Mouse (Mus musculus) neural tube, embryonic 11.5 days (tissue): ENCODE results near the gene Rab6a. TPM values are rescaled to one million over a fixed set of nuclear protein-coding genes. Genes with fewer than 3 reads are reported as not detected.

Experiments used
- ATAC-seq: fragments of 200-750 bp; cut with Nextera tagmentation; 2 replicates; pipeline ENCODE4 v1.8.0; 2017; ENCODE audit warnings: moderate number of reproducible peaks, mild to moderate bottlenecking, moderate TSS enrichment, moderate library complexity; ENCODE audit not compliant: insufficient read depth, low FRiP score, low TSS enrichment
- DNase-seq: peaks from one replicate; pipeline ENCODE4 v3.0.0-alpha.2; 2015; ENCODE audit warnings: low spot score
- H3K27ac ChIP-seq: fragments of 300-500 bp; sonication (generic); 2 replicates; pipeline ENCODE4 v1.5.1; 2014; ENCODE audit warnings: low read depth, mild to moderate bottlenecking, low read length
- H3K27me3 ChIP-seq: fragments of 300-500 bp; sonication (generic); 2 replicates; pipeline ENCODE4 v1.6.1; 2014; ENCODE audit warnings: mild to moderate bottlenecking, low read length, mixed read lengths; ENCODE audit not compliant: control insufficient read depth, insufficient read depth
- H3K36me3 ChIP-seq: fragments of 300-500 bp; sonication (generic); 2 replicates; pipeline ENCODE4 v1.6.1; 2014; ENCODE audit warnings: mild to moderate bottlenecking, low read length, moderate library complexity, mixed read lengths; ENCODE audit not compliant: control insufficient read depth, insufficient read depth
- H3K4me1 ChIP-seq: fragments of 300-500 bp; sonication (generic); 2 replicates; pipeline ENCODE4 v1.6.1; 2014; ENCODE audit warnings: low read length, mixed read lengths; ENCODE audit not compliant: control insufficient read depth, insufficient read depth
- H3K4me2 ChIP-seq: fragments of 300-500 bp; sonication (generic); 2 replicates; pipeline ENCODE4 v1.6.1; 2014; ENCODE audit warnings: low read depth, mild to moderate bottlenecking, moderate library complexity
- H3K4me3 ChIP-seq: fragments of 300-500 bp; sonication (generic); 2 replicates; pipeline ENCODE4 v1.5.1; 2014; ENCODE audit warnings: low read depth, low read length
- H3K9ac ChIP-seq: fragments of 300-500 bp; sonication (generic); 2 replicates; pipeline ENCODE4 v1.6.1; 2014; ENCODE audit warnings: mild to moderate bottlenecking, low read length
- H3K9me3 ChIP-seq: fragments of 300-500 bp; sonication (generic); 2 replicates; pipeline ENCODE4 v1.6.1; 2016; ENCODE audit warnings: low read length; ENCODE audit not compliant: control insufficient read depth
- WGBS: fragments of 180-500 bp; shearing (Covaris S2); extraction: QIAGEN DNeasy Blood & Tissue Kit; methylation state at CpG from one replicate; pipeline ENCODE4 v1.1.7; 2014; 5-methylcytosine and 5-hydroxymethylcytosine counted together
- polyA plus RNA-seq: library from polyadenylated mRNA; unstranded; fragments of >200 nt; fragmentation: Nextera tagmentation; extraction: Ambion mirVana; gene quantifications from 2 replicates; pipeline ENCODE4 v1.2.1, GENCODE M21; 2014

The Rab6a gene
- polyA plus RNA-seq, 1 experiment from 2014 or later, result 200 TPM

DNA sequence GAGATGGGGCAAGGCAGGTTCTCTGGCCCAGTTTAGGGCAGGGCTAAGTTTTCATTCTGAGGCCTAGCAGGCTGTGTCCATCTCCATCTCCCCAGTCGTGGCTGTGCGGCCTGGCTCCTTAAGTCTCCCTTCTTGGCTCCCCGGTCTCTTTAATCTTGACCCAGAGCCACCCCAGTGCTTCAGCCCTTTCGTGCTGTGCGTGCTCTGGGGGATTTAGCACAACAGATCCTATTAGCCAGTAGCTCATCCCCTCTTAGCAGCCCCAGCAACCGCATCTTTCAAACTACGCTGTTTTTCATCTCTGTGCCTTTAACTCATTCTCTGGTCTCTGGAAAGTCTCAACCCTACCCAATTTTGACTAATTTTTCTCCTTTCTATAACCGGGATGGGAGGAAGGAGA, 55.0 kb downstream of the Rab6a start, which contains the start of gene Plekhb1:
Gene Plekhb1, minus strand, starts transcription at position 184 of the 400 bp plus-strand sequence.
- Histone ChIP-seq H3K4me1 (peaks cover 7% of the 10 kb centered on the region), H3K9me3 (no peaks in the 10 kb centered on the region), H3K4me2 (no peak within 1 kb of the TSS; the same call in 1 of the 2 replicates), H3K27ac (no peak within 1 kb of the TSS), H3K27me3 (no peaks in the 10 kb centered on the region), H3K36me3 (no peaks in the 10 kb centered on the region), H3K9ac (no peak within 1 kb of the TSS), H3K4me3 (no peak within 1 kb of the TSS)
- WGBS, result 79% methylated on average over 8 of the region's 8 CpGs
- DNase-seq, result no peak
- ATAC-seq, result no peak

DNA sequence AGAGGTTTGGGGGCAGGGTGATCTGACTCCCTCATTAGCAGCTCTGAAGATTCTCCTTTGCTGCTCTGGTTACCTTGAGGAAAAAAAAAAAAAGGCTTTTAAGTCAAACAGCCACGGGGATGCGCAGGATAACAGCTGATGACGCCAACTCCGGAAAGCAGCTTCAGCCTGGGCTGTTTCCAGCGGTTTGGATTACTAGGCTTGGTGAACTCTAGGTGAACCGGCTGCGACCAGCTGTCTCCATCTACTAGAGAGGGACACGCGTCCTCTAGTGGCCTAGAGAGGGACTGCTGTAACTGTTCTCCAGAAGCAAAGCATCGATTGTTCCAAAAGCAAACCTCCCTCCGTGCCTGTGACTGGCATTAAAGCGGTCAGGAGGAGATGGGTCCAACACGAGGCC, 56.0 kb downstream of the Rab6a start:
- WGBS, result 2% methylated on average over 13 of the region's 13 CpGs
- ATAC-seq (peak; percentile 76), DNase-seq (peak; percentile 93)
- Histone ChIP-seq H3K9me3 (no peaks in the 10 kb centered on the region), H3K9ac (0 out of 2 replicates have a peak overlapping the region, but pooled peaks have one; percentile 26), H3K27me3 (no peaks in the 10 kb centered on the region), H3K4me3 (no peak overlapping the region), H3K4me1 (peaks cover 7% of the 10 kb centered on the region), H3K27ac (no peak overlapping the region), H3K36me3 (no peaks in the 10 kb centered on the region), H3K4me2 (no peak overlapping the region; the same call in 1 of the 2 replicates)

GRCm38 (mm10) chr7:100663729-100664304, 56.6 kb downstream of the Rab6a start:
- 77% methylated on average over 11 of the region's 11 CpGs for WGBS
- Histone ChIP-seq H3K27ac (no peak overlapping the region), H3K9me3 (no peaks in the 10 kb centered on the region), H3K4me2 (no peak overlapping the region), H3K9ac (0 out of 2 replicates have a peak overlapping the region, but pooled peaks have one; percentile 26), H3K4me1 (peaks cover 7% of the 10 kb centered on the region), H3K27me3 (no peaks in the 10 kb centered on the region), H3K4me3 (no peak overlapping the region), H3K36me3 (no peaks in the 10 kb centered on the region)
- no peak for DNase-seq
- no peak for ATAC-seq

DNA sequence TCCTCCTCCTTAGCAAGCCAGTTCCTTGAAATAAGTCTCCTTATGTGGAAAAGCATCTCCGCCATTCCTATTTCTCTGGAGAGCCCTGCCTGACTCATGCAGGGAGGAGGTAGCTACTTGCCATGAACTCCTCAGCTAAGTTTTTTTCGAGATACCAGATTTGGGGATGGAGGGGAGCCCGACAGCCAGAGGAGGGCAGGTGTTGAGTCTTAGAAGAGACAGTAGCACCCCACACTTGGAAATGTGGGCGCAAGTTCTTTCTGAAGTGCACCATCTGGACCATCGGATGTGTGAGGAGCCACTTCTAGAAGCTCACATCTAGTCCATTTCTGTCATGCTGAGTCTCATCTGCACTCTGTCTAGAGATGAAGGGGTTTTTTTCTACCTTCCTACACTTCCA, 63.4 kb downstream of the Rab6a start:
- 87% methylated on average over 5 of the region's 5 CpGs for WGBS
- ATAC-seq, result no peak
- no peaks in the 10 kb centered on the region for H3K4me1 ChIP-seq

GRCm38 (mm10) chr7:100673452-100673851, 66.2 kb downstream of the Rab6a start:
- ATAC-seq (no peak), DNase-seq (no peak)
- Histone ChIP-seq H3K36me3 (no peaks in the 10 kb centered on the region), H3K9ac (no peak overlapping the region), H3K9me3 (no peaks in the 10 kb centered on the region), H3K4me2 (no peak overlapping the region), H3K27me3 (no peaks in the 10 kb centered on the region), H3K4me1 (no peaks in the 10 kb centered on the region), H3K4me3 (no peak overlapping the region), H3K27ac (no peak overlapping the region)
- WGBS, result 43% methylated on average over 7 of the region's 7 CpGs

More for the DNA sequence above, 63.4 kb downstream of the Rab6a start:
- no peak overlapping the region for H3K4me3 ChIP-seq
- no peaks in the 10 kb centered on the region for H3K9me3 ChIP-seq
- no peak overlapping the region for H3K4me2 ChIP-seq
- no peaks in the 10 kb centered on the region for H3K36me3 ChIP-seq
- H3K27ac ChIP-seq, result no peak overlapping the region
- DNase-seq, result no peak
- no peaks in the 10 kb centered on the region for H3K27me3 ChIP-seq
- H3K9ac ChIP-seq, result no peak overlapping the region

- H3K4me2 ChIP-seq, result no peak overlapping the region
- no peaks in the 10 kb centered on the region for H3K4me1 ChIP-seq
- no peak for ATAC-seq
- no peaks in the 10 kb centered on the region for H3K27me3 ChIP-seq
- H3K36me3 ChIP-seq, result no peaks in the 10 kb centered on the region
- H3K27ac ChIP-seq, result no peak overlapping the region
- H3K4me3 ChIP-seq, result no peak overlapping the region
- no peak overlapping the region for H3K9ac ChIP-seq
- WGBS, result 92% methylated on average over 2 of the region's 2 CpGs
- no peak for DNase-seq
- H3K9me3 ChIP-seq, result no peaks in the 10 kb centered on the region
Observed at GRCm38 (mm10) chr7:100674941-100675340, 67.7 kb downstream of the Rab6a start.

GRCm38 (mm10) chr7:100678052-100678451, 70.8 kb downstream of the Rab6a start:
- DNase-seq (no peak), ATAC-seq (no peak)
- Histone ChIP-seq H3K4me3 (no peak overlapping the region), H3K4me2 (no peak overlapping the region), H3K27ac (no peak overlapping the region), H3K36me3 (no peaks in the 10 kb centered on the region), H3K9me3 (no peaks in the 10 kb centered on the region), H3K4me1 (no peaks in the 10 kb centered on the region), H3K9ac (no peak overlapping the region), H3K27me3 (no peaks in the 10 kb centered on the region)
- WGBS, result 86% methylated on average over 5 of the region's 5 CpGs

GRCm38 (mm10) chr7:100678948-100679880, 72.0 kb downstream of the Rab6a start:
- Histone ChIP-seq H3K27me3 (no peaks in the 10 kb centered on the region), H3K36me3 (no peaks in the 10 kb centered on the region), H3K27ac (no peak overlapping the region), H3K9me3 (no peaks in the 10 kb centered on the region), H3K4me1 (no peaks in the 10 kb centered on the region), H3K4me3 (no peak overlapping the region), H3K9ac (no peak overlapping the region), H3K4me2 (no peak overlapping the region)
- DNase-seq (no peak), ATAC-seq (no peak)
- 68% methylated on average over 15 of the region's 15 CpGs for WGBS
